In the genomic region with DNA sequence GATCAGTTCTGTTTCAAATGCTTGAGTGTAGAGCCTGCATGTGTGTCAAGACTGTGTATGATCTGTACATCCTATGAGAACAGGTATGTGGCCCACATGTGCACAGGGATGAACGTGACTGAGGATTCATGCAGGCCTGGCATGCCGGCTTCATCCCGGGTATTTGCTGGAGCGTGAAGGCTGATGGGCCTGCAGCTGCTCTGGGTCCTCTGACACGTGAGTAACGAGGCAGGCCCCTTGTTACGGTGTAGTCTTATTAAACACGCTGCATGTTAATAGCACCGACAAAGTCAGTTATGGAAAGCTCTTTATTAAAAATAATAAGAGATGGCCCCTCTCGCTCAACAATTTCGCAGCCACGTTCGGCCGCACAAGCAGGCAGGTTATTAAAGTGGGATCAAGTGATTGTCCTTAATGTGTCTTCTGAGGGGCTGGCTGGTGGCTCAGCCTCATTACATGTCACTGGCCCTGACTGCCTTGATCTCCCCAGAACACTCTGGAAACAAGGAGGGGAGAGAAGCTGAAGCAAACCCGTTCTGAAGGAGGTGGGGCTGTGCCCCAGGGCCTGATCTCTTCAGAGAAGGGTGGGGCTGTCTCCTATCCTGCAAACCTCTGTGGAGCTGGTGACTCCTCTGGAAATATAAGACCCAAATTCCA, we compare ENCODE assay signal across 22 mouse cellular contexts. TPM values are rescaled to one million over a fixed set of nuclear protein-coding genes. Genes with fewer than 3 reads are reported as not detected.
A peak's percentile ranks its signal among the peaks of the same experiment; 100 is the strongest.
DNase-seq lines count a peak whose midpoint lies in the region; ATAC-seq lines count a peak whose summit lies in the region.
"Had no signal": no experiment of that assay in that cellular context is flagged by ENCODE, and none has a peak within 500 bp of the region (broad histone marks: within the 10 kb centered on the region; RNA-seq: fewer than 3 reads in every experiment).

No protein-coding gene starts in this region.

- H3K27me3 ChIP-seq in forebrain, embryonic 13.5 days = no peaks in the 10 kb centered on the region
- no peaks in the 10 kb centered on the region for H3K27me3 ChIP-seq in forebrain, embryonic 11.5 days (ENCODE audit: control insufficient read depth, insufficient read depth, low read length)
- no peaks in the 10 kb centered on the region for H3K27me3 ChIP-seq in hindbrain, embryonic 15.5 days
- H3K27me3 ChIP-seq in midbrain, embryonic 14.5 days (ENCODE audit: control insufficient read depth, insufficient read depth, low read length) = no peaks in the 10 kb centered on the region
- no peaks in the 10 kb centered on the region for H3K27me3 ChIP-seq in liver, embryonic 12.5 days (replicated peaks)
- H3K27me3 ChIP-seq: limb, embryonic 12.5 days; liver, embryonic 13.5 days; lung, embryonic 15.5 days; neural tube, embryonic 12.5 days had no signal

- 0 out of 2 replicates have a peak overlapping the region, but pooled peaks have one; percentile 10 for H3K27ac ChIP-seq in forebrain, embryonic 13.5 days
- no peak overlapping the region for H3K27ac ChIP-seq in forebrain, embryonic 11.5 days (ENCODE audit: low read depth, low read length)
- peak overlapping the region; percentile 45; the same call in 1 of the 2 replicates for H3K27ac ChIP-seq in hindbrain, embryonic 15.5 days (replicated peaks)
- no peak overlapping the region; the same call in 1 of the 2 replicates for H3K27ac ChIP-seq in midbrain, embryonic 14.5 days (replicated peaks; ENCODE audit: low read depth, low read length)
- no peak overlapping the region for H3K27ac ChIP-seq in liver, embryonic 12.5 days
- H3K27ac ChIP-seq: heart, adult 2 months; heart, embryonic 15.5 days; limb, embryonic 12.5 days; liver, embryonic 13.5 days; lung, embryonic 15.5 days; neural tube, embryonic 12.5 days had no signal

- H3K36me3 ChIP-seq in forebrain, embryonic 13.5 days (ENCODE audit: poor library complexity, severe bottlenecking) = no peaks in the 10 kb centered on the region
- H3K36me3 ChIP-seq in forebrain, embryonic 11.5 days (ENCODE audit: control insufficient read depth, insufficient read depth, low read length) = no peaks in the 10 kb centered on the region
- no peaks in the 10 kb centered on the region for H3K36me3 ChIP-seq in hindbrain, embryonic 15.5 days
- no peaks in the 10 kb centered on the region for H3K36me3 ChIP-seq in midbrain, embryonic 14.5 days (ENCODE audit: control insufficient read depth, insufficient read depth, low read length)
- H3K36me3 ChIP-seq in liver, embryonic 12.5 days = no peaks in the 10 kb centered on the region
- H3K36me3 ChIP-seq: heart, embryonic 15.5 days; limb, embryonic 12.5 days; liver, embryonic 13.5 days; lung, embryonic 15.5 days; neural tube, embryonic 12.5 days had no signal

- H3K9ac ChIP-seq in forebrain, embryonic 13.5 days = no peak overlapping the region
- H3K9ac ChIP-seq in forebrain, embryonic 11.5 days (ENCODE audit: low read length) = no peak overlapping the region
- no peak overlapping the region for H3K9ac ChIP-seq in hindbrain, embryonic 15.5 days
- no peak overlapping the region for H3K9ac ChIP-seq in midbrain, embryonic 14.5 days (replicated peaks; ENCODE audit: low read length)
- no peak overlapping the region for H3K9ac ChIP-seq in liver, embryonic 12.5 days
- H3K9ac ChIP-seq: heart, embryonic 15.5 days; limb, embryonic 12.5 days; liver, embryonic 13.5 days; lung, embryonic 15.5 days; neural tube, embryonic 12.5 days had no signal

- H3K9me3 ChIP-seq in forebrain, embryonic 13.5 days (replicated peaks) = peaks cover 5% of the 10 kb centered on the region; the same call in 1 of the 2 replicates
- no peaks in the 10 kb centered on the region; the same call in 1 of the 2 replicates for H3K9me3 ChIP-seq in forebrain, embryonic 11.5 days (ENCODE audit: control insufficient read depth, low read length)
- H3K9me3 ChIP-seq in hindbrain, embryonic 15.5 days = no peaks in the 10 kb centered on the region
- H3K9me3 ChIP-seq in midbrain, embryonic 14.5 days (ENCODE audit: control insufficient read depth, low read length) = no peaks in the 10 kb centered on the region
- H3K9me3 ChIP-seq in liver, embryonic 12.5 days (replicated peaks) = 0 out of 2 replicates have a peak, but pooled peaks cover 13% of the 10 kb centered on the region
- H3K9me3 ChIP-seq: heart, embryonic 15.5 days; lung, embryonic 15.5 days; neural tube, embryonic 12.5 days had no signal

- H3K4me2 ChIP-seq in forebrain, embryonic 13.5 days = no peak overlapping the region
- no peak overlapping the region for H3K4me2 ChIP-seq in forebrain, embryonic 11.5 days (ENCODE audit: low read depth, low read length, severe bottlenecking)
- no peak overlapping the region for H3K4me2 ChIP-seq in hindbrain, embryonic 15.5 days
- H3K4me2 ChIP-seq in midbrain, embryonic 14.5 days (ENCODE audit: low read length) = no peak overlapping the region
- H3K4me2 ChIP-seq in liver, embryonic 12.5 days = no peak overlapping the region
- H3K4me2 ChIP-seq: heart, embryonic 15.5 days; limb, embryonic 12.5 days; liver, embryonic 13.5 days; lung, embryonic 15.5 days; neural tube, embryonic 12.5 days had no signal

- no peak for ATAC-seq in forebrain, embryonic 13.5 days
- no peak for ATAC-seq in forebrain, embryonic 11.5 days (replicated peaks; ENCODE audit: low FRiP score)
- peak; percentile 60 for ATAC-seq in hindbrain, embryonic 15.5 days (ENCODE audit: low FRiP score, low read depth)
- ATAC-seq in midbrain, embryonic 14.5 days (ENCODE audit: low FRiP score, low TSS enrichment) = no peak
- ATAC-seq in liver, embryonic 12.5 days = no peak
- ATAC-seq: intestine, embryonic 16.5 days had no signal

- H3K4me1 ChIP-seq in forebrain, embryonic 13.5 days = peaks cover 34% of the 10 kb centered on the region
- H3K4me1 ChIP-seq in forebrain, embryonic 11.5 days (replicated peaks; ENCODE audit: control insufficient read depth, insufficient read depth, low read length) = peaks cover 5% of the 10 kb centered on the region; the same call in 1 of the 2 replicates
- peaks cover 24% of the 10 kb centered on the region for H3K4me1 ChIP-seq in hindbrain, embryonic 15.5 days (replicated peaks)
- H3K4me1 ChIP-seq in midbrain, embryonic 14.5 days (ENCODE audit: control insufficient read depth, insufficient read depth, low read length) = peaks cover 25% of the 10 kb centered on the region
- H3K4me1 ChIP-seq in liver, embryonic 12.5 days = no peaks in the 10 kb centered on the region
- H3K4me1 ChIP-seq: heart, embryonic 15.5 days; limb, embryonic 12.5 days; liver, embryonic 13.5 days; lung, embryonic 15.5 days had no signal

- no peak overlapping the region for H3K4me3 ChIP-seq in forebrain, embryonic 13.5 days
- H3K4me3 ChIP-seq in forebrain, embryonic 11.5 days (ENCODE audit: low read depth, low read length) = no peak overlapping the region
- no peak overlapping the region for H3K4me3 ChIP-seq in hindbrain, embryonic 15.5 days
- H3K4me3 ChIP-seq in midbrain, embryonic 14.5 days (replicated peaks; ENCODE audit: low read depth, low read length) = no peak overlapping the region
- no peak overlapping the region for H3K4me3 ChIP-seq in liver, embryonic 12.5 days
- H3K4me3 ChIP-seq: heart, adult 2 months; heart, embryonic 15.5 days; limb, embryonic 12.5 days; liver, embryonic 13.5 days; lung, embryonic 15.5 days; neural tube, embryonic 12.5 days had no signal

- 53% methylated on average over 15 of the region's 15 CpGs for WGBS in forebrain, embryonic 13.5 days
- WGBS in forebrain, embryonic 11.5 days = 64% methylated on average over 15 of the region's 15 CpGs
- WGBS in hindbrain, embryonic 15.5 days = 43% methylated on average over 15 of the region's 15 CpGs
- WGBS in midbrain, embryonic 14.5 days = 46% methylated on average over 15 of the region's 15 CpGs
- WGBS in liver, embryonic 12.5 days (ENCODE audit: insufficient replicate concordance) = 72% methylated on average over 15 of the region's 15 CpGs

- no peak for DNase-seq in forebrain, embryonic 11.5 days (ENCODE audit: low spot score)
- peak; percentile 50 for DNase-seq in midbrain, embryonic 14.5 days
- DNase-seq in retina, postnatal 1 day = peak; percentile 70
- no peak for DNase-seq in natural killer cell, adult 2 months (ENCODE audit: low spot score in 2 of 2)
- DNase-seq: B cell, adult 2 months; cerebellum, postnatal 14 days; embryo, embryonic 11 days; gastrocnemius, postnatal 25 days; heart, adult 2 months; heart, postnatal 4 days; liver, embryonic 13.5 days; lung, postnatal 4 days; right cerebral cortex, postnatal 25 days; thymus, adult 18-20 months had no signal

RNA-seq across cellular contexts. Expression of a gene that starts 22.7 kb away (rescaled TPM):
- 28.6 and 29.4 TPM in 2 replicates for polyA plus RNA-seq in forebrain, embryonic 13.5 days (2015; fragmentation: Nextera tagmentation; extraction: Ambion mirVana)
- 12.7 and 13.3 TPM in 2 replicates for polyA plus RNA-seq in forebrain, embryonic 11.5 days (2014; fragmentation: Nextera tagmentation; extraction: Ambion mirVana)
- polyA plus RNA-seq in hindbrain, embryonic 15.5 days (2015; fragmentation: Nextera tagmentation; extraction: Ambion mirVana) = 91.0 and 102 TPM in 2 replicates
- polyA plus RNA-seq in midbrain, embryonic 14.5 days (2014; fragmentation: Nextera tagmentation; extraction: Ambion mirVana) = 64.9 and 77.6 TPM in 2 replicates
- polyA plus RNA-seq in liver, embryonic 12.5 days (2016; fragmentation: Nextera tagmentation; extraction: Ambion mirVana) = 0.08 and 0.10 TPM in 2 replicates
- polyA plus RNA-seq: limb, embryonic 12.5 days had no signal

Comparison
In these comparisons a context has a peak if more than half of its experiments do, and no peak if none do; other contexts are left out.
1. H3K27ac ChIP-seq: peak in forebrain, embryonic 13.5 days (single experiment) and hindbrain, embryonic 15.5 days (single experiment); none in forebrain, embryonic 11.5 days (single experiment), midbrain, embryonic 14.5 days (single experiment) and liver, embryonic 12.5 days (single experiment).
2. DNase-seq: peak in midbrain, embryonic 14.5 days (single experiment) and retina, postnatal 1 day (single experiment); none in forebrain, embryonic 11.5 days (single experiment) and natural killer cell, adult 2 months (0 of 2).
3. RNA of a gene that starts 22.7 kb away (polyA plus RNA-seq): 91.0 to 102 TPM in hindbrain, embryonic 15.5 days, 64.9 to 77.6 TPM in midbrain, embryonic 14.5 days, 28.6 to 29.4 TPM in forebrain, embryonic 13.5 days and 12.7 to 13.3 TPM in forebrain, embryonic 11.5 days; 0.08 to 0.10 TPM in liver, embryonic 12.5 days; every median in the first group is over 10 times any median in the second.